Mouse (Mus musculus) CH12.LX (cell line): ENCODE results near the gene Trnt1.

ENCODE experiments used
- CTCF ChIP-seq, 2 experiments: IDR thresholded peaks in 1 of 2; conservative IDR thresholded peaks in 1 of 2; 2 replicates each; pipeline ENCODE4 v1.5.1; 2011 to 2012; ENCODE audit warnings: low read depth in 2 of 2, low read length in 2 of 2, improper control_type of control experiment in 1 of 2, inconsistent platforms in 1 of 2, mild to moderate bottlenecking in 1 of 2, moderate library complexity in 1 of 2
- GABPA ChIP-seq: IDR thresholded peaks from 2 replicates; pipeline ENCODE4 v1.6.1; 2012; ENCODE audit warnings: low read depth, low read length, improper control_type of control experiment, inconsistent platforms; ENCODE audit not compliant: insufficient replicate concordance
- NELFE ChIP-seq: IDR thresholded peaks from 2 replicates; pipeline ENCODE4 v1.6.1; 2011; ENCODE audit warnings: low read depth, low read length, improper control_type of control experiment
- NRF1 ChIP-seq: IDR thresholded peaks from 2 replicates; pipeline ENCODE4 v1.6.1; 2014; ENCODE audit warnings: low read depth, mild to moderate bottlenecking, inconsistent platforms, low read length, improper control_type of control experiment, moderate library complexity
- POLR2A ChIP-seq: IDR thresholded peaks from 2 replicates; pipeline ENCODE4 v1.6.1; 2011; ENCODE audit warnings: low read depth, mild to moderate bottlenecking, improper control_type of control experiment, low read length
- POLR2AphosphoS2 ChIP-seq: IDR thresholded peaks from 2 replicates; pipeline ENCODE4 v1.6.1; 2011; ENCODE audit warnings: low read depth, low read length, improper control_type of control experiment
- SIN3A ChIP-seq: IDR thresholded peaks from 2 replicates; pipeline ENCODE4 v1.6.1; 2012; ENCODE audit warnings: low read length, improper control_type of control experiment, inconsistent platforms
- ZKSCAN1 ChIP-seq: IDR thresholded peaks from 2 replicates; pipeline ENCODE4 v1.6.1; 2012; ENCODE audit warnings: low read depth, inconsistent platforms, low read length, improper control_type of control experiment, borderline replicate concordance

- TF ChIP-seq NELFE: no peak
- no peak for TF ChIP-seq POLR2A
- no peak for TF ChIP-seq ZKSCAN1
- no peak for TF ChIP-seq NRF1
- TF ChIP-seq GABPA: no peak
- peak; percentile 47 to 77 for TF ChIP-seq CTCF (conservative IDR thresholded peaks at IDR 0.05 in 1 of 2, IDR thresholded peaks at IDR 0.05 in 1 of 2; ENCODE audit: low read depth in 2 of 2, low read length in 2 of 2)
- no peak for TF ChIP-seq SIN3A
- no peak for TF ChIP-seq POLR2AphosphoS2
These were observed 36.0 kb downstream of the Trnt1 start for GRCm38 (mm10) chr6:106804904-106805303.
